Mouse (Mus musculus): Measurements from ENCODE around the gene Dhx32. TPM values are rescaled to one million over a fixed set of nuclear protein-coding genes. Genes with fewer than 3 reads are reported as not detected.

Dhx32 gene
- polyA plus RNA-seq, 1 experiment, result 32.9 TPM

DNA sequence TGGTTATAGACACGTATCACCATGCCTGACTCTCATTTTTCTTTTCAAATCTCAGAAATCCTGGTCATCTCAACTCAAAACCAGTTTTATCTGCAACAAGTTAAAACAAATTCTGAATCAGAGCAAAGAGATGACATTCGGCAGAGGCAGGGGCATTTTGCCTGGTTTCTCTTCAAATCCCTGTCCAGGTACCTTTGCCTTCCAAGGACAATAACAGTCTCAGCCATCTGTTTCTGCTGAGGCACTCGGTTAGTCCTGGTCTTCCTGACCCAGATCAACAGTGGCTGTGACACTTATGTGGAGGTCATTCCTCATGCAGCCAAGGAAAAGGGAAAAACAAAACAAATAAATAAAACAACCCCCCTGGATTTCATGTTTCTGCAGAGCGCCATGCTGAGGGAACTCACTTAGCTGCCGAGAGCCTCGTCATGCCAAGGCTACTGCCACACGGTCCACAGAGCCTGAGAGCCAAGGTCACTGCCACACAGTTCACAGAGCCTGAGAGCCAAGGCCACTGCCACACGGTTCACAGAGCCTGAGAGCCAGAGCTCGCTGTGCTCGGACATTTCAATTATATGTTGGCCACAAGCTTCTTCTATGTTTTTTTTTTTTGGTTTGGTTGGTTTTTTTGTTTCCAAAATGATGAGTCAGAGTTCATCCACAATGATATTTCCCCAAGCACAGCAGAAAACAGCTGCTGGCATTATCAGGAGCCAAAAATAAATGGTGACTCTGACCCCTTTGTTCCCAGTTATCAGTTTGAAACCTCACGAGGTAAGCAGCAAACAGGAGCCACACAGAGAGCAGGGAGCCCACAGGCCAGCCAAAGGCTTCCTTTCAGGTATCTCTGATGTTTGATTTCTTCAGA lies 52.0 kb downstream of the Dhx32 start:
- H3K36me3 ChIP-seq (ENCODE audit: control insufficient read depth, insufficient read depth, low read length), result no peaks in the 10 kb centered on the region; the same call in 1 of the 2 replicates
- H3K4me3 ChIP-seq (ENCODE audit: control insufficient read depth, low read depth, low read length), result no peak overlapping the region
- H3K4me1 ChIP-seq (ENCODE audit: control insufficient read depth, insufficient read depth, low read length), result no peaks in the 10 kb centered on the region; the same call in 1 of the 2 replicates
- H3K27ac ChIP-seq (ENCODE audit: control insufficient read depth, insufficient read depth, low read depth, low read length), result peak overlapping the region; percentile 68
- TF ChIP-seq POLR2A (IDR thresholded peaks at IDR 0.05; ENCODE audit: control insufficient read depth, low read depth, low read length) (no peak), CTCF (IDR thresholded peaks at IDR 0.05; ENCODE audit: control insufficient read depth, insufficient read depth, insufficient replicate concordance, low read depth, low read length) (no peak)
- no peaks in the 10 kb centered on the region for H3K27me3 ChIP-seq (ENCODE audit: control insufficient read depth, insufficient read depth, low read length)

DNA sequence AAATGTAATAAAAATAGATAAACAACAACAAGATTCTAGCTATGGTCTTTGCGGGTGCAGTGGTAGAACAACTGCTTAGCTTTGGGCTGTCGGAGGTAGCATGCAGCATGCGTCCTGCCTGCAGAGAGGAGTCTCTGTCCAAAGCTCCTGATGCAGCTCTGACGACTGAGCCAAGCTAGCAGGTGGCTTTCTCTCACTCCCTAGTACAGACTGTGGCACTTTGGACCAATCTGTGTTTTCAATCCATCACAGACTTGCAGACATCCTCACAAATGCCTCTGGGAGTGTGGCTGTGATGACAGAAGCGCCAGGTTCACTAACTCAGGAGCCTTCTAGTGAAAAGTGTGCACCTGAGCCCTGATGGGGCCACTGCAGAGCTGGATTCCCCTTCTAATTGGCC lies 53.2 kb downstream of the Dhx32 start:
- no peaks in the 10 kb centered on the region; the same call in 1 of the 2 replicates for H3K36me3 ChIP-seq (ENCODE audit: control insufficient read depth, insufficient read depth, low read length)
- H3K27me3 ChIP-seq (ENCODE audit: control insufficient read depth, insufficient read depth, low read length), result no peaks in the 10 kb centered on the region
- no peak for TF ChIP-seq POLR2A (IDR thresholded peaks at IDR 0.05; ENCODE audit: control insufficient read depth, low read depth, low read length)
- no peak for TF ChIP-seq CTCF (IDR thresholded peaks at IDR 0.05; ENCODE audit: control insufficient read depth, insufficient read depth, insufficient replicate concordance, low read depth, low read length)
- no peak overlapping the region for H3K27ac ChIP-seq (ENCODE audit: control insufficient read depth, insufficient read depth, low read depth, low read length)
- H3K4me3 ChIP-seq (ENCODE audit: control insufficient read depth, low read depth, low read length), result no peak overlapping the region
- no peaks in the 10 kb centered on the region; the same call in 1 of the 2 replicates for H3K4me1 ChIP-seq (ENCODE audit: control insufficient read depth, insufficient read depth, low read length)

DNA sequence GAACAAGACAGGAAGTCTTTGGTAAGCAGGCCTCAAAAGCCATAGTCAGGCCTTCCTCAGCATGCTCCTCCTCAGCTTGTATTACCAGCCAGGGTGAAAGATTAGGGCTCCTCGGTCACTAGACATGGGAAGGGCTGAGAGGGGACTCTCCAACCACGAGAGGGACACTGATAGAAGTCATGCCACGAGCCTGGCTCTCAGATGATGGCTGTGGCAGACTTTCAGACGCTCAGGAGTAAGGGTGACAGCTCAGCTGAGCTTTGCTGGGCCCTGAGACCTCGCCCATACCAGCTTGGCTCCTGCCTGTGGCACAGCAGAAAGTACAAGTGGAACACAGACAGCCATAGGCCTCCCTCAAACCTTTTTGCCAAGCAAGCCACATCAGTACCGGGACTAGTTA lies 55.5 kb downstream of the Dhx32 start:
- H3K4me3 ChIP-seq (ENCODE audit: control insufficient read depth, low read depth, low read length), result no peak overlapping the region
- no peak overlapping the region for H3K27ac ChIP-seq (ENCODE audit: control insufficient read depth, insufficient read depth, low read depth, low read length)
- H3K27me3 ChIP-seq (ENCODE audit: control insufficient read depth, insufficient read depth, low read length), result no peaks in the 10 kb centered on the region
- H3K36me3 ChIP-seq (ENCODE audit: control insufficient read depth, insufficient read depth, low read length), result peaks cover 2% of the 10 kb centered on the region
- no peaks in the 10 kb centered on the region; the same call in 1 of the 2 replicates for H3K4me1 ChIP-seq (ENCODE audit: control insufficient read depth, insufficient read depth, low read length)
- TF ChIP-seq POLR2A (IDR thresholded peaks at IDR 0.05; ENCODE audit: control insufficient read depth, low read depth, low read length) (no peak), CTCF (IDR thresholded peaks at IDR 0.05; ENCODE audit: control insufficient read depth, insufficient read depth, insufficient replicate concordance, low read depth, low read length) (no peak)

- TF ChIP-seq POLR2A (IDR thresholded peaks at IDR 0.05; ENCODE audit: control insufficient read depth, low read depth, low read length) (no peak), CTCF (IDR thresholded peaks at IDR 0.05; ENCODE audit: control insufficient read depth, insufficient read depth, insufficient replicate concordance, low read depth, low read length) (no peak)
- peaks cover 3% of the 10 kb centered on the region for H3K36me3 ChIP-seq (ENCODE audit: control insufficient read depth, insufficient read depth, low read length)
Observed at GRCm38 (mm10) chr7:133725571-133725970, 57.0 kb downstream of the Dhx32 start.

DNA sequence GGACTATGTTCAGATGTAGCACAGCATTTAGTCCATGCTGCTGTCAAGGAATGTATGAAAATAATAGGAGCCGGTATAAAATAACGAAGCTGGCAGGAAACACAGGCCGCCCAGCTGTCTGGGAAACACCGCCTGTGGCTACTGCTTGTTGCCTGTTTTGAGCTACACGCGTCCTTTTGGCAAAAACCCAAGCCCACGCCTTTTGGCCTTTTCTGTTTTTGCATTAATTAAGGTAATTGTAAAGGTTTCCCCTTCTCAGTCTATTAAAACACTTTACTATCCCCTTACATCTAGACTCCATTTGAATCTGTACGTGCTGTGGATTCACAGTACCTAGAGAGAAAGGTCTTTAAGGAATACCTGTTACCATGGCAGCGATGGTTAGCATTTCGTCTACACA lies 57.7 kb downstream of the Dhx32 start:
- TF ChIP-seq CTCF (IDR thresholded peaks at IDR 0.05; ENCODE audit: control insufficient read depth, insufficient read depth, insufficient replicate concordance, low read depth, low read length) (no peak), POLR2A (IDR thresholded peaks at IDR 0.05; ENCODE audit: control insufficient read depth, low read depth, low read length) (no peak)
- Histone ChIP-seq H3K27me3 (ENCODE audit: control insufficient read depth, insufficient read depth, low read length) (no peaks in the 10 kb centered on the region), H3K36me3 (ENCODE audit: control insufficient read depth, insufficient read depth, low read length) (peaks cover 5% of the 10 kb centered on the region), H3K4me3 (ENCODE audit: control insufficient read depth, low read depth, low read length) (no peak overlapping the region), H3K4me1 (ENCODE audit: control insufficient read depth, insufficient read depth, low read length) (no peaks in the 10 kb centered on the region; the same call in 1 of the 2 replicates), H3K27ac (ENCODE audit: control insufficient read depth, insufficient read depth, low read depth, low read length) (no peak overlapping the region)

More at GRCm38 (mm10) chr7:133725571-133725970, 57.0 kb downstream of the Dhx32 start:
- H3K27me3 ChIP-seq (ENCODE audit: control insufficient read depth, insufficient read depth, low read length), result no peaks in the 10 kb centered on the region
- no peak overlapping the region for H3K27ac ChIP-seq (ENCODE audit: control insufficient read depth, insufficient read depth, low read depth, low read length)
- H3K4me3 ChIP-seq (ENCODE audit: control insufficient read depth, low read depth, low read length), result no peak overlapping the region
- no peaks in the 10 kb centered on the region; the same call in 1 of the 2 replicates for H3K4me1 ChIP-seq (ENCODE audit: control insufficient read depth, insufficient read depth, low read length)

DNA sequence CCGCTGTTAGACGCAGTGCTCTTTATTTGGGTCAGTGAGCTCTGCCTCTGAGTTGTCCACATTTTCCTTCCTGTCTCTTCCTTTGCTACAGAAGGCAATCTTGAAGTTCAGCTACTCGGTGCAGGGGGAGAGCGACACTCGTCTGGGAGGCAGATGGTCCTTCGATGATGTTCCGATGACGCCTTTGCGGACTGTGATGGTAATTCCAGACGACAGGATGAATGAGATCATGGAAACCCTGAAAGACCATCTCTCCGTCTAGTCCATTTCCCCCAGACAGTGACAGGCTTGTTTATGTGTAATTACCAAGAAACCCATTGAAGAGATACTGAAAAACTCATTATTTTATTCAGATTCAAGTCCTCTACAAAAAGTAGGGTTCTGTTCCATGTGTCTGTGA lies 61.9 kb downstream of the Dhx32 start:
- Histone ChIP-seq H3K4me3 (ENCODE audit: control insufficient read depth, low read depth, low read length) (no peak overlapping the region), H3K27me3 (ENCODE audit: control insufficient read depth, insufficient read depth, low read length) (no peaks in the 10 kb centered on the region), H3K27ac (ENCODE audit: control insufficient read depth, insufficient read depth, low read depth, low read length) (peak overlapping the region; percentile 43), H3K36me3 (ENCODE audit: control insufficient read depth, insufficient read depth, low read length) (peaks cover 12% of the 10 kb centered on the region), H3K4me1 (ENCODE audit: control insufficient read depth, insufficient read depth, low read length) (no peaks in the 10 kb centered on the region; the same call in 1 of the 2 replicates)
- TF ChIP-seq CTCF (IDR thresholded peaks at IDR 0.05; ENCODE audit: control insufficient read depth, insufficient read depth, insufficient replicate concordance, low read depth, low read length) (no peak), POLR2A (IDR thresholded peaks at IDR 0.05; ENCODE audit: control insufficient read depth, low read depth, low read length) (no peak)

DNA sequence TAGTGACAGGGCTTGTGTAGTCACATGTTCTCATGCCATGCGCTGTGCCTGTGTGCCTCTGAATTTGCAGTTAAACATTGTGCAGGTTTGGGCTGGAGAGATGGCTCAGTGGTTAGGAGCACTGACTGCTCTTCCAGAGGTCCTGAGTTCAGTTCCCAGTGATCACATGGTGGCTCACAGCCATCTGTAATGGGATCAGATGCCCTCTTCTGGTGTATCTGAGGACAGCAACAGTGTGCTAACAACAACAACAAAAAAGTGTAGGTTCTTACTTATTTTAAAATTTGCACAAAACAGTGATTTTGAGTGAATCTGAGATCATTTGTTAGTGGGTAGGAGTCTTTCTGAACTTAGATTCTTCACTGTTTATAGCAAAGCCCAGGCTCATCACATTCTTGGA lies 63.9 kb downstream of the Dhx32 start:
- no peak for TF ChIP-seq CTCF (IDR thresholded peaks at IDR 0.05; ENCODE audit: control insufficient read depth, insufficient read depth, insufficient replicate concordance, low read depth, low read length)
- no peak for TF ChIP-seq POLR2A (IDR thresholded peaks at IDR 0.05; ENCODE audit: control insufficient read depth, low read depth, low read length)
- no peak overlapping the region for H3K4me3 ChIP-seq (ENCODE audit: control insufficient read depth, low read depth, low read length)
- no peaks in the 10 kb centered on the region; the same call in 1 of the 2 replicates for H3K4me1 ChIP-seq (ENCODE audit: control insufficient read depth, insufficient read depth, low read length)
- H3K36me3 ChIP-seq (ENCODE audit: control insufficient read depth, insufficient read depth, low read length), result peaks cover 12% of the 10 kb centered on the region
- H3K27ac ChIP-seq (ENCODE audit: control insufficient read depth, insufficient read depth, low read depth, low read length), result no peak overlapping the region
- H3K27me3 ChIP-seq (ENCODE audit: control insufficient read depth, insufficient read depth, low read length), result no peaks in the 10 kb centered on the region
